Mouse (Mus musculus) neural tube, embryonic 14.5 days (tissue): Measurements from ENCODE around the gene Prox2. TPM values are rescaled to one million over a fixed set of nuclear protein-coding genes. Genes with fewer than 3 reads are reported as not detected.
"Not testable (repeated sequence)": the region's sequence is repeated elsewhere in the genome, so short reads cannot be mapped to it uniquely, and the experiment has no call there.

Source experiments
- ATAC-seq: fragments of 200-750 bp; cut with Nextera tagmentation; 2 replicates; pipeline ENCODE4 v1.8.0; 2017; ENCODE audit warnings: low read depth, mild to moderate bottlenecking, moderate TSS enrichment, moderate library complexity
- H3K27ac ChIP-seq: fragments of 300-500 bp; sonication (generic); 2 replicates; pipeline ENCODE4 v1.5.1; 2014; ENCODE audit warnings: low read depth, mild to moderate bottlenecking, control low read depth, low read length, moderate library complexity, mixed read lengths
- H3K27me3 ChIP-seq: fragments of 300-500 bp; sonication (generic); 2 replicates; pipeline ENCODE4 v1.6.1; 2014; ENCODE audit warnings: low read length; ENCODE audit not compliant: control insufficient read depth, insufficient read depth
- H3K36me3 ChIP-seq: fragments of 300-500 bp; sonication (generic); 2 replicates; pipeline ENCODE4 v1.6.1; 2014; ENCODE audit warnings: low read length, mixed read lengths; ENCODE audit not compliant: control insufficient read depth, insufficient read depth
- H3K4me1 ChIP-seq: fragments of 300-500 bp; sonication (generic); 2 replicates; pipeline ENCODE4 v1.6.1; 2014; ENCODE audit warnings: low read length; ENCODE audit not compliant: control insufficient read depth, insufficient read depth
- H3K4me2 ChIP-seq: fragments of 300-500 bp; sonication (generic); 2 replicates; pipeline ENCODE4 v1.6.1; 2014; ENCODE audit warnings: mild to moderate bottlenecking, low read depth, low read length, control low read depth
- H3K4me3 ChIP-seq: fragments of 300-500 bp; sonication (generic); 2 replicates; pipeline ENCODE4 v1.5.1; 2014; ENCODE audit warnings: low read depth, low read length, control low read depth, mixed read lengths
- H3K9ac ChIP-seq: fragments of 300-500 bp; sonication (generic); replicated peaks from 2 replicates; pipeline ENCODE4 v1.6.1; 2014; ENCODE audit warnings: low read depth, mild to moderate bottlenecking, control low read depth, low read length, mixed read lengths
- H3K9me3 ChIP-seq: fragments of 300-500 bp; sonication (generic); 2 replicates; pipeline ENCODE4 v1.6.1; 2016; ENCODE audit warnings: low read length; ENCODE audit not compliant: control insufficient read depth
- WGBS: fragments of 180-500 bp; shearing (Covaris S2); extraction: QIAGEN DNeasy Blood & Tissue Kit; methylation state at CpG from one replicate; pipeline ENCODE4 v1.1.7; 2014; 5-methylcytosine and 5-hydroxymethylcytosine counted together
- polyA plus RNA-seq: library from polyadenylated mRNA; unstranded; fragments of >200 nt; fragmentation: Nextera tagmentation; extraction: Ambion mirVana; gene quantifications from 2 replicates; pipeline ENCODE4 v1.2.1, GENCODE M21; 2014

The Prox2 gene
- polyA plus RNA-seq, 1 experiment from 2014 or later, result 1.0 TPM

- H3K4me1 ChIP-seq, result 0 out of 2 replicates have a peak, but pooled peaks cover 2% of the 10 kb centered on the region
- no peak overlapping the region for H3K9ac ChIP-seq
- no peaks in the 10 kb centered on the region for H3K9me3 ChIP-seq
- H3K36me3 ChIP-seq, result peaks cover 5% of the 10 kb centered on the region
- 85% methylated on average over 9 of the region's 9 CpGs for WGBS
- H3K4me2 ChIP-seq, result no peak overlapping the region
- no peak overlapping the region for H3K27ac ChIP-seq
- H3K27me3 ChIP-seq, result no peaks in the 10 kb centered on the region
- no peak for ATAC-seq
- H3K4me3 ChIP-seq, result no peak overlapping the region
These were observed 36.3 kb upstream of the Prox2 start for GRCm38 (mm10) chr12:85146881-85147280.

- 38% methylated on average over 9 of the region's 11 CpGs for WGBS
These were observed 35.8 kb upstream of the Prox2 start for GRCm38 (mm10) chr12:85146355-85146754.

GRCm38 (mm10) chr12:85145630-85146029 is 35.1 kb upstream of the Prox2 start:
- H3K4me3 ChIP-seq, result no peak overlapping the region
- H3K27ac ChIP-seq, result no peak overlapping the region
- H3K4me2 ChIP-seq, result no peak overlapping the region
- H3K4me1 ChIP-seq, result 0 out of 2 replicates have a peak, but pooled peaks cover 2% of the 10 kb centered on the region
- WGBS, result 63% methylated on average over 9 of the region's 9 CpGs
- H3K9ac ChIP-seq, result no peak overlapping the region
- no peaks in the 10 kb centered on the region for H3K9me3 ChIP-seq
- no peaks in the 10 kb centered on the region for H3K27me3 ChIP-seq
- peaks cover 5% of the 10 kb centered on the region for H3K36me3 ChIP-seq
- ATAC-seq, result no peak

More at GRCm38 (mm10) chr12:85146355-85146754, 35.8 kb upstream of the Prox2 start:
- H3K9me3 ChIP-seq, result no peaks in the 10 kb centered on the region
- H3K36me3 ChIP-seq, result peaks cover 5% of the 10 kb centered on the region
- no peak for ATAC-seq
- no peak overlapping the region for H3K4me3 ChIP-seq
- no peaks in the 10 kb centered on the region for H3K27me3 ChIP-seq
- H3K9ac ChIP-seq, result no peak overlapping the region
- H3K27ac ChIP-seq, result no peak overlapping the region
- H3K4me2 ChIP-seq, result no peak overlapping the region
- 0 out of 2 replicates have a peak, but pooled peaks cover 2% of the 10 kb centered on the region for H3K4me1 ChIP-seq

GRCm38 (mm10) chr12:85144821-85145220 is 34.3 kb upstream of the Prox2 start:
- no peak overlapping the region for H3K9ac ChIP-seq
- 93% methylated on average over 4 of the region's 4 CpGs for WGBS
- no peak overlapping the region for H3K27ac ChIP-seq

GRCm38 (mm10) chr12:85144276-85144675 is 33.7 kb upstream of the Prox2 start:
- H3K4me2 ChIP-seq, H3K27ac ChIP-seq, H3K9ac ChIP-seq, ATAC-seq, H3K27me3 ChIP-seq, H3K36me3 ChIP-seq, H3K4me3 ChIP-seq, H3K9me3 ChIP-seq, H3K4me1 ChIP-seq: not testable (repeated sequence)
- WGBS, result 69% methylated on average over 2 of the region's 2 CpGs

More at GRCm38 (mm10) chr12:85144821-85145220, 34.3 kb upstream of the Prox2 start:
- H3K4me1 ChIP-seq, result 0 out of 2 replicates have a peak, but pooled peaks cover 2% of the 10 kb centered on the region
- H3K4me3 ChIP-seq, result no peak overlapping the region
- H3K4me2 ChIP-seq, result no peak overlapping the region
- ATAC-seq, result no peak
- H3K9me3 ChIP-seq, result no peaks in the 10 kb centered on the region
- H3K36me3 ChIP-seq, result peaks cover 5% of the 10 kb centered on the region
- H3K27me3 ChIP-seq, result no peaks in the 10 kb centered on the region

GRCm38 (mm10) chr12:85142803-85143202 is 32.2 kb upstream of the Prox2 start:
- 10% methylated on average over 4 of the region's 4 CpGs for WGBS
- ATAC-seq, result peak; percentile 60; the same call in 1 of the 2 replicates
- H3K9ac ChIP-seq, result no peak overlapping the region

GRCm38 (mm10) chr12:85141096-85141495 is 30.5 kb upstream of the Prox2 start:
- Histone ChIP-seq H3K4me2 (no peak overlapping the region), H3K9ac (no peak overlapping the region), H3K27ac (no peak overlapping the region), H3K9me3 (no peaks in the 10 kb centered on the region), H3K27me3 (no peaks in the 10 kb centered on the region), H3K4me1 (no peaks in the 10 kb centered on the region), H3K4me3 (no peak overlapping the region), H3K36me3 (peaks cover 8% of the 10 kb centered on the region)
- no peak for ATAC-seq
- WGBS, result 80% methylated on average over 6 of the region's 6 CpGs

More at GRCm38 (mm10) chr12:85142803-85143202, 32.2 kb upstream of the Prox2 start:
- Histone ChIP-seq H3K27me3 (no peaks in the 10 kb centered on the region), H3K4me2 (no peak overlapping the region), H3K4me1 (no peaks in the 10 kb centered on the region), H3K9me3 (no peaks in the 10 kb centered on the region), H3K36me3 (peaks cover 8% of the 10 kb centered on the region), H3K4me3 (no peak overlapping the region), H3K27ac (no peak overlapping the region)

GRCm38 (mm10) chr12:85140036-85140701 is 29.6 kb upstream of the Prox2 start:
- 51% methylated on average over 18 of the region's 18 CpGs for WGBS
- H3K4me1 ChIP-seq, result no peaks in the 10 kb centered on the region
- H3K4me3 ChIP-seq, result no peak overlapping the region
- H3K4me2 ChIP-seq, result no peak overlapping the region
- H3K27me3 ChIP-seq, result no peaks in the 10 kb centered on the region
- H3K9ac ChIP-seq, result no peak overlapping the region
- H3K9me3 ChIP-seq, result no peaks in the 10 kb centered on the region
- no peak overlapping the region for H3K27ac ChIP-seq
- no peak for ATAC-seq
- H3K36me3 ChIP-seq, result peaks cover 10% of the 10 kb centered on the region

- Histone ChIP-seq H3K27ac (no peak overlapping the region), H3K9me3 (no peaks in the 10 kb centered on the region), H3K27me3 (no peaks in the 10 kb centered on the region), H3K4me2 (no peak overlapping the region), H3K36me3 (peaks cover 33% of the 10 kb centered on the region), H3K4me1 (no peaks in the 10 kb centered on the region), H3K9ac (no peak overlapping the region), H3K4me3 (no peak overlapping the region)
- ATAC-seq, result no peak
- 78% methylated on average over 4 of the region's 4 CpGs for WGBS
These were observed 26.1 kb upstream of the Prox2 start for GRCm38 (mm10) chr12:85136627-85137026.
